Comparison of ENCODE assay signal across 22 mouse cellular contexts in the genomic region with DNA sequence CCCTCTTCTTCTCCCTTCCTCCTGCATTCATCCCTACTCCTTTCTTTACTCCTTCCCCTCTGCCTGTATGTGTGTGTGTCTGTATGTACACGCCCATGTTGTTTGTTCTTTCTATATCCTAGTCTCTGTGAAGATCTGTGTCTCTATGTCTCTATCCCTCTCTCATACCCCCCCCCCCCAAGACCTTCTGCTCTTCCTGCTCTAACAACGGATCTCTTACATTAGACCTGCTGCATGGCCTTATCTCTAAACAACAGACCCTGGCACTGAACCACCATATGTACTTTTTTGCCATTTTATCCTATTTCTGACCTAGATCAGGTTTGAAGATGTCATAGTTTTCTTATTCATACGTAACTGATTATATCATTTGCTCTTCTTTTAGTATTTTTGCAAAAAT.
DNase-seq lines count a peak whose midpoint lies in the region; ATAC-seq and TF ChIP-seq lines count a peak whose summit lies in the region.
"Had no signal": no experiment of that assay in that cellular context is flagged by ENCODE, and none has a peak within 500 bp of the region (broad histone marks: within the 10 kb centered on the region; RNA-seq: fewer than 3 reads in every experiment).

No protein-coding gene starts in this region.

- H3K36me3 ChIP-seq in liver, embryonic 11.5 days (ENCODE audit: control insufficient read depth, insufficient read depth, low read length): no peaks in the 10 kb centered on the region
- H3K36me3 ChIP-seq in liver, embryonic 12.5 days: no peaks in the 10 kb centered on the region
- no peaks in the 10 kb centered on the region for H3K36me3 ChIP-seq in G1E (replicated peaks)
- no peaks in the 10 kb centered on the region for H3K36me3 ChIP-seq in heart, embryonic 12.5 days

- no peak overlapping the region for H3K4me2 ChIP-seq in liver, embryonic 11.5 days
- no peak overlapping the region for H3K4me2 ChIP-seq in liver, embryonic 12.5 days
- H3K4me2 ChIP-seq in heart, embryonic 12.5 days: no peak overlapping the region

- H3K9ac ChIP-seq in liver, embryonic 11.5 days (ENCODE audit: low read depth, low read length): no peak overlapping the region
- H3K9ac ChIP-seq in liver, embryonic 12.5 days: no peak overlapping the region
- H3K9ac ChIP-seq in heart, embryonic 12.5 days: no peak overlapping the region

- H3K27ac ChIP-seq in liver, embryonic 11.5 days (ENCODE audit: low read depth, low read length): no peak overlapping the region
- no peak overlapping the region for H3K27ac ChIP-seq in liver, embryonic 12.5 days
- no peak overlapping the region for H3K27ac ChIP-seq in heart, embryonic 12.5 days (ENCODE audit: poor library complexity, severe bottlenecking)

- DNase-seq in liver, embryonic 11.5 days (ENCODE audit: low spot score): no peak
- DNase-seq in G1E (ENCODE audit: low spot score): no peak
- peak; percentile 2 for DNase-seq in MEL-GATA-1-ER (ENCODE audit: extremely low read depth, low read depth)
- DNase-seq in left cerebral cortex, adult 8-10 months (ENCODE audit: low spot score in 2 of 2): no peak
- DNase-seq: adrenal gland, adult 2 months; adrenal gland, adult 8-10 months; adrenal gland, postnatal 10 days; adrenal gland, postnatal 14 days; adrenal gland, postnatal 25 days; adrenal gland, postnatal 36 days; B cell, adult 2 months; cerebellum, adult 11 months; cerebellum, adult 11-12 months; cerebellum, adult 18-20 months; cerebellum, adult 2 months; cerebellum, adult 8-10 months had no signal

- no peak overlapping the region for H3K4me3 ChIP-seq in liver, embryonic 11.5 days (ENCODE audit: low read depth, low read length)
- no peak overlapping the region for H3K4me3 ChIP-seq in liver, embryonic 12.5 days
- H3K4me3 ChIP-seq in G1E (ENCODE audit: low read depth, low read length): no peak overlapping the region
- no peak overlapping the region for H3K4me3 ChIP-seq in heart, embryonic 12.5 days

- 52% methylated on average over 3 of the region's 3 CpGs for WGBS in liver, embryonic 11.5 days
- WGBS in liver, embryonic 12.5 days (ENCODE audit: insufficient replicate concordance): 39% methylated on average over 3 of the region's 3 CpGs
- 52% methylated on average over 3 of the region's 3 CpGs for WGBS in heart, embryonic 12.5 days

- no peaks in the 10 kb centered on the region for H3K9me3 ChIP-seq in liver, embryonic 11.5 days (ENCODE audit: control insufficient read depth, low read length)
- H3K9me3 ChIP-seq in liver, embryonic 12.5 days (replicated peaks): no peaks in the 10 kb centered on the region
- H3K9me3 ChIP-seq in G1E (replicated peaks): no peaks in the 10 kb centered on the region
- H3K9me3 ChIP-seq in heart, embryonic 12.5 days (replicated peaks): no peaks in the 10 kb centered on the region

- peak; percentile 56; the same call in 1 of the 2 replicates for ATAC-seq in liver, embryonic 11.5 days (replicated peaks; ENCODE audit: low FRiP score)
- no peak for ATAC-seq in liver, embryonic 12.5 days
- ATAC-seq in G1E (ENCODE audit: extremely low read depth, insufficient number of reproducible peaks, low FRiP score, poor library complexity, severe bottlenecking): peak; percentile 89
- ATAC-seq in heart, embryonic 12.5 days (ENCODE audit: insufficient number of reproducible peaks, low FRiP score): no peak
- ATAC-seq: activated CD4-positive, CD25-positive, alpha-beta regulatory T cell, adult 4 months; CD4-positive, CD25-positive, alpha-beta regulatory T cell, adult 4 months; Patski had no signal

- TF ChIP-seq CTCF in G1E (IDR thresholded peaks at IDR 0.05; ENCODE audit: low read depth, low read length): no peak

- H3K27me3 ChIP-seq in liver, embryonic 11.5 days (replicated peaks; ENCODE audit: control insufficient read depth, insufficient read depth, low read length): no peaks in the 10 kb centered on the region
- no peaks in the 10 kb centered on the region for H3K27me3 ChIP-seq in liver, embryonic 12.5 days (replicated peaks)
- H3K27me3 ChIP-seq in G1E (ENCODE audit: insufficient read depth, low read length): no peaks in the 10 kb centered on the region
- no peaks in the 10 kb centered on the region for H3K27me3 ChIP-seq in heart, embryonic 12.5 days (replicated peaks)
- H3K27me3 ChIP-seq: CH12.LX, Patski had no signal

- H3K4me1 ChIP-seq in liver, embryonic 11.5 days (replicated peaks; ENCODE audit: control insufficient read depth, insufficient read depth, low read length): no peaks in the 10 kb centered on the region
- H3K4me1 ChIP-seq in liver, embryonic 12.5 days: no peaks in the 10 kb centered on the region
- no peaks in the 10 kb centered on the region for H3K4me1 ChIP-seq in G1E (ENCODE audit: insufficient read depth, low read depth, low read length)
- H3K4me1 ChIP-seq in heart, embryonic 12.5 days (replicated peaks): no peaks in the 10 kb centered on the region

Comparison
In these comparisons a context has a peak if more than half of its experiments do, and no peak if none do; other contexts are left out.
1. ATAC-seq: peak in liver, embryonic 11.5 days (single experiment) and G1E (single experiment); none in liver, embryonic 12.5 days (single experiment) and heart, embryonic 12.5 days (single experiment).